Mouse (Mus musculus) megakaryocyte, embryonic 14.5 days (primary cell): Measurements from ENCODE around the gene Stoml2.

Experiments
- FLI1 ChIP-seq: IDR thresholded peaks from 2 replicates; pipeline ENCODE4 v1.6.1; 2012; ENCODE audit warnings: low read length, inconsistent platforms, mixed read lengths
- GATA1 ChIP-seq: IDR thresholded peaks from 3 replicates; pipeline ENCODE4 v1.6.1; 2012; ENCODE audit warnings: mixed read lengths, low read length, inconsistent platforms, borderline replicate concordance

- TF ChIP-seq GATA1 = no peak
- no peak for TF ChIP-seq FLI1
Measured at GRCm38 (mm10) chr4:43052627-43053026, 21.1 kb upstream of the Stoml2 start.
